In genomic region chr5:43227607-43228006, GRCm38 (mm10) we compare ENCODE assay signal across 16 mouse cellular contexts. TPM values are rescaled to one million over a fixed set of nuclear protein-coding genes. Genes with fewer than 3 reads are reported as not detected.
DNase-seq lines count a peak whose midpoint lies in the region; ATAC-seq lines count a peak whose summit lies in the region.
"Had no signal": no experiment of that assay in that cellular context is flagged by ENCODE, and none has a peak within 500 bp of the region (broad histone marks: within the 10 kb centered on the region; RNA-seq: fewer than 3 reads in every experiment).

No protein-coding gene starts in this region.

- peak; percentile 37 for ATAC-seq in common myeloid progenitor, adult 5-6 weeks (replicated peaks; ENCODE audit: low read depth, poor library complexity, severe bottlenecking)
- ATAC-seq: CD4-positive, CD25-positive, alpha-beta regulatory T cell, adult 4 months; forebrain, embryonic 16.5 days; hindbrain, postnatal 0 days had no signal

- intact Hi-C loops in heart, postnatal 36 days (cut with DNase I) = loop anchor here (2.0 kb wide), 1 partner anchor 251 kb away; no protein-coding TSS in a partner anchor

- peak; percentile 67 for DNase-seq in heart, adult 11 months
- DNase-seq in heart, postnatal 36 days = no peak
- DNase-seq in adrenal gland, postnatal 10 days = peak; percentile 50
- DNase-seq in natural killer cell, adult 2 months (ENCODE audit: low spot score in 2 of 2) = no peak
- no peak for DNase-seq in lung, postnatal 10 days
- DNase-seq: B cell, adult 2 months; cerebellum, adult 11-12 months; cerebellum, adult 9-10 months; cerebellum, postnatal 25 days; gastrocnemius, postnatal 10 days; heart, postnatal 4 days; kidney, adult 2 months had no signal

RNA-seq across cellular contexts. Expression of gene Cpeb2, which starts 5.4 kb away (rescaled TPM):
- total RNA-seq in heart, postnatal 36 days (2021) = 10 to 100 TPM; 28.5 to 31.9 TPM
- total RNA-seq in adrenal gland, postnatal 10 days (2021) = 10 to 100 TPM; 19.6 to 21.4 TPM
- 3.1 and 4.3 TPM in 2 replicates for total RNA-seq in common myeloid progenitor, adult 5-6 weeks (2017)

Comparison
In these comparisons a context has a peak if more than half of its experiments do, and no peak if none do; other contexts are left out.
1. DNase-seq: peak in heart, adult 11 months (single experiment) and adrenal gland, postnatal 10 days (single experiment); none in heart, postnatal 36 days (0 of 2), natural killer cell, adult 2 months (0 of 2) and lung, postnatal 10 days (single experiment).